Mouse (Mus musculus) small intestine, adult 2 months (tissue): ENCODE results near the gene Mettl3. TPM values are rescaled to one million over a fixed set of nuclear protein-coding genes. Genes with fewer than 3 reads are reported as not detected.

Experiments used
- H3K27ac ChIP-seq: fragments of 200-500 bp; 2 replicates; pipeline ENCODE4 v1.5.1; 2012; ENCODE audit warnings: low read depth, low read length, control low read depth, inconsistent platforms; ENCODE audit not compliant: insufficient read depth
- H3K27me3 ChIP-seq: fragments of 200-500 bp; 2 replicates; pipeline ENCODE4 v1.6.1; 2012; ENCODE audit warnings: mild to moderate bottlenecking, moderate library complexity, low read length, inconsistent platforms; ENCODE audit not compliant: control insufficient read depth, insufficient read depth
- H3K36me3 ChIP-seq: fragments of 200-500 bp; 2 replicates; pipeline ENCODE4 v1.6.1; 2012; ENCODE audit warnings: mild to moderate bottlenecking, low read length, control low read depth, inconsistent platforms; ENCODE audit not compliant: control insufficient read depth, insufficient read depth
- H3K4me1 ChIP-seq: fragments of 200-500 bp; 2 replicates; pipeline ENCODE4 v1.6.1; 2012; ENCODE audit warnings: low read length, inconsistent platforms, mixed read lengths; ENCODE audit not compliant: control insufficient read depth, insufficient read depth, insufficient read length
- H3K4me3 ChIP-seq: fragments of 200-500 bp; 2 replicates; pipeline ENCODE4 v1.5.1; 2012; ENCODE audit warnings: low read depth, mild to moderate bottlenecking, control low read depth, inconsistent platforms, low read length, moderate library complexity
- CTCF ChIP-seq: fragments of 200-500 bp; IDR thresholded peaks from 2 replicates; pipeline ENCODE4 v1.5.1; 2012; ENCODE audit warnings: low read depth, mild to moderate bottlenecking, control low read depth, inconsistent platforms, low read length, moderate library complexity, mixed read lengths; ENCODE audit not compliant: insufficient replicate concordance, insufficient read length; ENCODE audit errors: extremely low read depth
- POLR2A ChIP-seq: fragments of 200-500 bp; IDR thresholded peaks from 2 replicates; pipeline ENCODE4 v1.6.1; 2012; ENCODE audit warnings: low read depth, mild to moderate bottlenecking, control low read depth, inconsistent platforms, low read length, moderate library complexity
- WGBS: fragments of 180-500 bp; shearing (Covaris S2); methylation state at CpG from one replicate; pipeline ENCODE4 v1.1.7; 2018; 5-methylcytosine and 5-hydroxymethylcytosine counted together
- polyA plus RNA-seq: library from polyadenylated mRNA; depleted of rRNA; stranded (reverse); fragments of >200 nt; gene quantifications from 2 replicates; pipeline ENCODE4 v1.2.3, GENCODE M21; 2012

Gene Mettl3
- polyA plus RNA-seq, 1 experiment, result 8.2 TPM

- WGBS, result 94% methylated on average over 5 of the region's 5 CpGs
- no peak overlapping the region for H3K27ac ChIP-seq
- TF ChIP-seq POLR2A (no peak), CTCF (no peak)
- no peak overlapping the region for H3K4me3 ChIP-seq
- H3K4me1 ChIP-seq, result 0 out of 2 replicates have a peak, but pooled peaks cover 3% of the 10 kb centered on the region
- peaks cover 29% of the 10 kb centered on the region for H3K36me3 ChIP-seq
- no peaks in the 10 kb centered on the region for H3K27me3 ChIP-seq
These were observed 21.3 kb downstream of the Mettl3 start for GRCm38 (mm10) chr14:52283629-52284028.

- Histone ChIP-seq H3K4me3 (peak overlapping the region; percentile 99), H3K27me3 (no peaks in the 10 kb centered on the region), H3K27ac (peak overlapping the region; percentile 77), H3K36me3 (no peaks in the 10 kb centered on the region), H3K4me1 (0 out of 2 replicates have a peak, but pooled peaks cover 3% of the 10 kb centered on the region)
- WGBS, result 1% methylated on average over 21 of the region's 21 CpGs
- no peak for TF ChIP-seq POLR2A
- no peak for TF ChIP-seq CTCF
These were observed 25.2 kb downstream of the Mettl3 start for GRCm38 (mm10) chr14:52279747-52280120.

- TF ChIP-seq POLR2A (peak; percentile 71; the same call in 1 of the 2 replicates), CTCF (peak; percentile 99)
- Histone ChIP-seq H3K27me3 (no peaks in the 10 kb centered on the region), H3K36me3 (peaks cover 1% of the 10 kb centered on the region; the same call in 1 of the 2 replicates), H3K4me1 (0 out of 2 replicates have a peak, but pooled peaks cover 3% of the 10 kb centered on the region), H3K27ac (peak within 1 kb of the TSS; percentile 77), H3K4me3 (peak within 1 kb of the TSS; percentile 99)
- WGBS, result under 1% methylated on average over 66 of the region's 66 CpGs
These were observed 25.8 kb downstream of the Mettl3 start, which contains the start of the genes Tox4 and Rab2b for GRCm38 (mm10) chr14:52278932-52279746. Gene Tox4, plus strand, starts transcription at chr14:52279146. Gene Rab2b, minus strand, starts transcription at chr14:52279545.

GRCm38 (mm10) chr14:52277210-52277609, 27.7 kb downstream of the Mettl3 start:
- Histone ChIP-seq H3K27ac (no peak overlapping the region), H3K4me1 (0 out of 2 replicates have a peak, but pooled peaks cover 3% of the 10 kb centered on the region), H3K4me3 (no peak overlapping the region), H3K27me3 (no peaks in the 10 kb centered on the region), H3K36me3 (peaks cover 6% of the 10 kb centered on the region)
- TF ChIP-seq POLR2A (no peak), CTCF (no peak)
- 92% methylated on average over 4 of the region's 4 CpGs for WGBS

- 64% methylated on average over 3 of the region's 3 CpGs for WGBS
- Histone ChIP-seq H3K4me3 (no peak overlapping the region), H3K27me3 (no peaks in the 10 kb centered on the region), H3K4me1 (no peaks in the 10 kb centered on the region), H3K27ac (no peak overlapping the region), H3K36me3 (peaks cover 6% of the 10 kb centered on the region)
- no peak for TF ChIP-seq POLR2A
- no peak for TF ChIP-seq CTCF
These were observed 32.1 kb downstream of the Mettl3 start for GRCm38 (mm10) chr14:52272781-52273180.

GRCm38 (mm10) chr14:52257484-52258213, 47.3 kb downstream of the Mettl3 start, which contains the start of gene Chd8:
Gene Chd8, minus strand, starts transcription at chr14:52257780.
- peak within 1 kb of the TSS; percentile 76 for H3K4me3 ChIP-seq
- TF ChIP-seq POLR2A (peak; percentile 85), CTCF (peak; percentile 86)
- peak within 1 kb of the TSS; percentile 70 for H3K27ac ChIP-seq
- peaks cover 6% of the 10 kb centered on the region; the same call in 1 of the 2 replicates for H3K4me1 ChIP-seq
- no peaks in the 10 kb centered on the region for H3K27me3 ChIP-seq
- WGBS, result under 1% methylated on average over 54 of the region's 54 CpGs
- no peaks in the 10 kb centered on the region for H3K36me3 ChIP-seq
